Mouse (Mus musculus) macrophage (primary cell): ENCODE results near the gene Pax1. TPM values are rescaled to one million over a fixed set of nuclear protein-coding genes. Genes with fewer than 3 reads are reported as not detected.

Experiments used
- H3K27ac ChIP-seq: fragments of 350-480 bp; formaldehyde crosslinking; 2 replicates; pipeline ENCODE4 v1.9.0; 2021
- H3K36me3 ChIP-seq: fragments of 350-480 bp; formaldehyde crosslinking; 2 replicates; pipeline ENCODE4 v1.9.0; 2021; ENCODE audit errors: inconsistent target
- H3K4me3 ChIP-seq: fragments of 350-480 bp; formaldehyde crosslinking; 2 replicates; pipeline ENCODE4 v1.9.0; 2021; ENCODE audit errors: inconsistent target
- H3K79me2 ChIP-seq: fragments of 350-480 bp; formaldehyde crosslinking; 2 replicates; pipeline ENCODE4 v1.9.0; 2021; ENCODE audit errors: inconsistent target
- WGBS: methylation state at CpG from one replicate; pipeline ENCODE4 v1.1.7; 2026; ENCODE audit warnings: inconsistent platforms; ENCODE audit not compliant: missing documents; 5-methylcytosine and 5-hydroxymethylcytosine counted together
- polyA plus RNA-seq: library from polyadenylated mRNA; stranded (reverse); fragments of 250-400 nt; gene quantifications from 3 replicates; pipeline ENCODE4 v1.2.4, GENCODE M21; 2018; ENCODE audit warnings: inconsistent platforms
- total RNA-seq, 78 experiments: library from RNA; depleted of rRNA; stranded (reverse); fragments of 250-400 nt; gene quantifications; 1 replicate in 9 of 78; 2 replicates in 24 of 78; 3 replicates in 43 of 78; 4 replicates in 2 of 78; pipeline ENCODE4 v1.2.4; 2018; ENCODE audit warnings: inconsistent platforms in 56 of 78

The Pax1 gene
- total RNA-seq (2018; cell fraction: chromatin; rRNA removed) = under 1 TPM in 1 of 26 experiments, not detected in 25; 0.38 TPM
- not detected for total RNA-seq (2018; cell fraction: cytosol; rRNA removed)
- not detected for total RNA-seq (2018; cell fraction: nucleus; rRNA removed)
- polyA plus RNA-seq = not detected in 3 replicates

DNA sequence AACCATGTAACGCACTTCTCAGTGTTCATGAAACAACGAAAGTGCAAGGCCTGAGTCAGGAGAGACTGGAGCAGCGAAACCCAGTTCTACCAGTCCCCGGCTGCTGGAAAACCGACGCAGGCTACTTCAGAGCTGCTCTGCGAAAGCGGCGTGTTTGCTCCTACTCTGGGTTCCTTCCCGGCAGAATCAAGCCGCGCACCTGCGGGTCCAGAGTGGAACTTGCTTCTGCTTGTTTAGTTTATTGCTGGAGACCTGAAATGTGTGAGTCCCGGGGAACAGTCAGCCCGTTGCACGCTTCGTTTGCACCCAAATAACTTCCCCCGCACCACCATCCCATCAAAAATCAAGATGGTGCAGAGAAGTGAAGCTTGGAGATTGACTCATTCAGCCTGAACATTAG lies at the start of gene Pax1:
TSS of gene Pax1 (plus strand) at position 345 of the 400 bp plus-strand sequence.
- H3K4me3 ChIP-seq = no peak within 1 kb of the TSS
- H3K36me3 ChIP-seq = no peaks in the 10 kb centered on the region
- H3K79me2 ChIP-seq = no peaks in the 10 kb centered on the region
- H3K27ac ChIP-seq = no peak within 1 kb of the TSS
- 5% methylated on average over 18 of the region's 18 CpGs for WGBS

DNA sequence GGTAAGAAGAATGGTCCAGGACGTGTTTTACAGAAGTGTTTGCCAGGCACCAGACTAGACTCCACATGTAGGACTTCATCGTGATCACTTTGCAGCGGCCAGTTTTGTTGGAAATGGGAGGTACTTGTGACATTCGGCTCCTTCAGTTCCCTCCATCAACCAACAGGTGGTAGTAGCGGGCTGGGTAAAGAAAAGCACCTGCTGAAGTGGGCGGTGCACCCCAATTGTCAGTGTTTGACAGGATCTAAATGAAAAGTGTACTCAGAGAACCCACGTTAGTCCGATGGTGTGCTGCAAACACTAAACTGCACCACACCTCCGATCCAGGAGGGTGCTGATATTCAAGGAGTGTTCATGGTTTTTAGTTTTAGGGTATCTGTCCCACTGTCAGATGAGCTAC lies 40.7 kb upstream of the Pax1 start:
- WGBS = 10% methylated on average over 9 of the region's 9 CpGs
- H3K4me3 ChIP-seq = no peak overlapping the region
- no peaks in the 10 kb centered on the region for H3K36me3 ChIP-seq
- no peaks in the 10 kb centered on the region for H3K79me2 ChIP-seq
- no peak overlapping the region for H3K27ac ChIP-seq

DNA sequence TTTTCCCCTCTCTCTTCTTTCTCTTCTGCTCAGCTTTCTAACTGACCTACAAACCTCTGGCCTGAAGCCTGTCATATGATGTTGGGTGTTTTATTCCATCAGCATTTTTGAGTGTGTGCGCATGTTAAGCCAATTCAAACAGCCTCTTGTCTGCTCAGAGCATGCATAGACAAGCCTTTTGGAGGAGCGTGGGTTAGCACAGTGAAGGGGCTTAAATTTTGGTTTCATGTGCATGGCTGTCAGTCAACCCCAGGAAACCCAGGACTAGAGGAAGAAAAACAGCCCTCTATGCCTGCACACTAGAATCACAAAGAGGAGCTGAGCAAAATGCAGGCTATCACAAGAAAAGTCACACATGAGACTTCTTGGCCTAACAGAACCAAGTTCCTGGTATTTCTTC lies 36.5 kb upstream of the Pax1 start:
- Histone ChIP-seq H3K36me3 (no peaks in the 10 kb centered on the region), H3K79me2 (no peaks in the 10 kb centered on the region), H3K27ac (no peak overlapping the region), H3K4me3 (no peak overlapping the region)
- WGBS = 100% methylated on average over 2 of the region's 2 CpGs

DNA sequence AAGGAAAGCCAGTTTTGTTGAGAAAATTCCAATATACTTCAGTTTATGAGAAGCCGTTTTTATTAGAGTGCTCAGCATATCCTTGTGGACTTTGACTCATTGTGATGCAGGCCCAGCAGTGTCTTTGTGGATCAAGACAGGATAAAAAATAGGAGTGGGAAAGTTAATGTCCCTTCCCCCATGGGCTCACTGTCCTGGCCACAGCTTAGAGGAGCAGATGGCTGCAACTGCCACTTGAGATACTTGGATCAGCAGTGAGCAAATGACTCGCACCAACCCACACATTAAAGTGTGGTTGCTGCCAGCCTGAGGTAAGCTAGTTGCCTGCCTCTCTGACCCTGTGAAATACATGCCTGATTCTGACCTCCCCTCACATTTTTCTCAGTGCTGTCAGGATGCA lies 29.0 kb upstream of the Pax1 start:
- Histone ChIP-seq H3K79me2 (no peaks in the 10 kb centered on the region), H3K27ac (no peak overlapping the region), H3K36me3 (no peaks in the 10 kb centered on the region), H3K4me3 (no peak overlapping the region)
- 84% methylated on average over 2 of the region's 2 CpGs for WGBS

DNA sequence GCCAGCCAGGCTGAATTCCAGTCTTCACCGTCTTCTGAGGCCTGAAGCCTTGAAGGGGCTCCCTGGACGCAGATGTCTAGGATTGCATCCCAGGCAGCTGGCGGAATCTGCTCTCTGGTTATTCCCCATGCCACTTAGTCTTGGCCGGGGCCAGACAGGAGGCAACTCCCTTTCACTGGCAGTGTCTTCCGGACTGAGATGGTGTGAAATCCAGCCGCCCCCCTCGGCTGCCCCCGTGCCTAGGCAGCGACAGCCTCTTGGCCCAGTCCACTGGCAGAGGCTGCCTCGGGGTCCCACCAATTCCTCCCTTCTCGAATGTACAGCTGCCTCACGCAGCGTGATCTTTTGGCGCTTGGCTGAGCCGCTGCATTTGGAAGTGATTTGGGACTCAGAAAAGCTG lies 23.0 kb upstream of the Pax1 start:
- Histone ChIP-seq H3K36me3 (no peaks in the 10 kb centered on the region), H3K4me3 (no peak overlapping the region), H3K27ac (no peak overlapping the region), H3K79me2 (no peaks in the 10 kb centered on the region)
- 71% methylated on average over 15 of the region's 15 CpGs for WGBS

DNA sequence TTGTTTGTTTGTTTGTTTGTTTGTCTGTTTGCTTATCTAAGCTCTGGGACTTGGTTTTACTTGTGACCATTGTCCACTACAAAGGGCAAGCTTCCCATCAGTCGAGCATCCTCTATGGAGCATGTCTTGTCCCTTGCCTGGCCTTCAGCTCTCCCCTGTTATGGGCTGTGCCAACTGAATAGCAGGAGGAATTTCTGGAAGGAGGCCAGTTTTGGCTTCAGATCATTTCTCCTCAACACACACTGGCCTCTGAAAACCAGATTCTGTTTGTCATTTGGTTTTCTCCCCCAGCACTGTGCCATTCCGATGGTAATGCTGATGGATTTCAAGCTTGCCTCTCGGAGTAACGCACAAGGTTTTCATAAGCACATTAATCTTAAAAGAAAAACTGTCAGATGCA lies 21.9 kb upstream of the Pax1 start:
- WGBS = 93% methylated on average over 4 of the region's 4 CpGs
- no peak overlapping the region for H3K4me3 ChIP-seq
- no peaks in the 10 kb centered on the region for H3K36me3 ChIP-seq
- H3K79me2 ChIP-seq = no peaks in the 10 kb centered on the region
- no peak overlapping the region for H3K27ac ChIP-seq

DNA sequence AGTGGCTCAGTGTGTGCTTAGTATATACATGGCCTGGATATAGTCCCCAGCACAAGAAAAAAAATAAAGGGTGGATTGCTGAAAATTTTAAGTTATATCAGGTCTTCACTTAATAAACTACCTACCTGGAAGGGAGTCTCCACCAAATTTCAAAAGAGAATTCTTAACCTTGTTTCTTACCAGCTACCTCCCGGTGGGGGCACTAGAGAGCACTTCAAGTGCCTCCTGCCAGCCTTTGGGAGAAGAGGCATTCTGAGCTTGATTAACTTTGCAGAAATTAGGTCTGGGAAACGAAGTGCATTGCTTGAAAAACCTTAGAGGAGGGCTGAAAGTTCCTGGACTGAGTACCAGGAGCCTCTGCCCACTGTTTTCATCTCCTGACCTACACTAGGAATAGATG lies 19.5 kb upstream of the Pax1 start:
- no peaks in the 10 kb centered on the region for H3K36me3 ChIP-seq
- no peak overlapping the region for H3K27ac ChIP-seq
- no peak overlapping the region for H3K4me3 ChIP-seq
- 9% methylated on average over 2 of the region's 2 CpGs for WGBS
- H3K79me2 ChIP-seq = no peaks in the 10 kb centered on the region

DNA sequence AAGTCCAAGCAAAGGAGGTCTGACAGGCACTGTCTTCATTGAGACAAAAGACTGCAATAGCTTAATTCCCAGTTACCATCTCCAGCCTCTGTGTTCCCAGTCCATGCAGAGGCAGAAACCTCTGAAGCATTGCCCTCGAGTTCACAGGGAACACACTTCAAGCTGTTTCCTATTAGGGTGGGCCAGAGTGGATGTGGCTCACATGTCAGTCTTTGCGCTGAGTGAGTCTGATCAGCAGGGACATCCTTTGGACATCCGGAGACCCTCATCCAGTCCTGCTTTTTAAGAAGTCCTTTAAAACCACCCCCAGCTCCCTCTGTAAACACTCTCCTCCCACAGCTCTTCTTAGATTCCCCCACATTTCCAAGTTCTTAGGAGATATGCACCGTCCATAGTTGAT lies 2.0 kb upstream of the Pax1 start:
- WGBS = 9% methylated on average over 4 of the region's 4 CpGs
- no peak overlapping the region for H3K27ac ChIP-seq
- H3K36me3 ChIP-seq = no peaks in the 10 kb centered on the region
- no peaks in the 10 kb centered on the region for H3K79me2 ChIP-seq
- no peak overlapping the region for H3K4me3 ChIP-seq

DNA sequence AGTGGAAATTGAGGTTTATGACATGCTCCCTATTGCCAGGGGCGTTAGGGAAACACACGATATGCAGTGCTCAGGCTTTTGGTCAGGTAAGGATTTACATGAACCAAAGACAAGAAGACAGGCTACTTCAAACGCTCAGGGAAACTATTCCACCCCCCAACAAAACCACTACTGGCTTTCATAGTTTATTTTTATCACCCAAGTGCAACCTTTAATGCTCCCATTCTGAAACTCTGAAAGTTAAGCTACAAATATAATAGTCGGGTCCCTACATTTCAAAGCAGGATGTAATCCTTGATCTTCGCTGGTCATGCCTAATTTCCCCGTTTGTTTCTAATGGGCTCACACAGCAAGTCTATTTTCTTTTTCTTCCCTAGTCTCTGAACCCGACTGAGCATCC lies 1.3 kb upstream of the Pax1 start:
- Histone ChIP-seq H3K36me3 (no peaks in the 10 kb centered on the region), H3K79me2 (no peaks in the 10 kb centered on the region), H3K4me3 (no peak overlapping the region), H3K27ac (no peak overlapping the region)
- 4% methylated on average over 7 of the region's 7 CpGs for WGBS

DNA sequence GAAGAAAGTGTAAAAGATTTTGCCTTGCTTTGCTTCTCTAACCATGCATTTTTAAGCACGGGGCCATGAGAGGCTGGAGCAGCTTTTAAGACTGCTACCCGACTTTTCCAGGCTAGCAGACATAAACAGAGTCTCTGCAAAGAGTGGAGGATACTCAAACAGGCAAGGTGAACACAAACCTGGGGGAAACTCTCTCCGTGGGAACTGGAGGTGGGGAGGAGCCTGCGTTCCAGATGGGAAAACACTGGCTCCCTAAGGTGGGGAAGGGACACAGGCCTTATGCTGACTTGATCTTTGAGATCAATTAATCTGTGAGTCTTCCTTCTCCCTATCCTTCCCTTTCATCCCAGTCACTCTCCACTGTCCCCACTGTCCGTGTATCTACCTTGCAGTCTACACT lies 869 bp upstream of the Pax1 start:
- Histone ChIP-seq H3K36me3 (no peaks in the 10 kb centered on the region), H3K27ac (no peak overlapping the region), H3K79me2 (no peaks in the 10 kb centered on the region), H3K4me3 (no peak overlapping the region)
- WGBS = 2% methylated on average over 5 of the region's 5 CpGs

DNA sequence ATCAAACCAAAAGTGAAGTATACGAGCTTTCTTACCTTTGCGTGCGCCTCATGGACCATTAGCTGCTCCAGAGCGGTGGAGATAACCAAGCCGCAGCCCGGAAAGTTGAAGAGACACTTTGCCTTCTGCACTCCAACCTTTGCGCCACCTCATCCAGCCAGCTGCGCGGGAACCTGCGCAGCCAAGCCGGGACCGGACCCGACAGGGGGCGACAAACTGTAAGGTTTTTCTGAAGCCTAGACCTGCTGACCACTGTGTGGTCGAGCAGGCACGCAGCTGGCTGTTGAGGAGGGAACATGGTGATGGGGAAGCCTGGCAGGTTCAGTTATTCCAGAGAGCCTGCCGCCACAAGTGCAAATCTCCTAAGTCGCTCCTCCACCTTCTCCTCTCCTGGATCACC lies 591 bp downstream of the Pax1 start:
- H3K27ac ChIP-seq = no peak overlapping the region
- H3K79me2 ChIP-seq = no peaks in the 10 kb centered on the region
- H3K4me3 ChIP-seq = no peak overlapping the region
- no peaks in the 10 kb centered on the region for H3K36me3 ChIP-seq
- 4% methylated on average over 18 of the region's 18 CpGs for WGBS

DNA sequence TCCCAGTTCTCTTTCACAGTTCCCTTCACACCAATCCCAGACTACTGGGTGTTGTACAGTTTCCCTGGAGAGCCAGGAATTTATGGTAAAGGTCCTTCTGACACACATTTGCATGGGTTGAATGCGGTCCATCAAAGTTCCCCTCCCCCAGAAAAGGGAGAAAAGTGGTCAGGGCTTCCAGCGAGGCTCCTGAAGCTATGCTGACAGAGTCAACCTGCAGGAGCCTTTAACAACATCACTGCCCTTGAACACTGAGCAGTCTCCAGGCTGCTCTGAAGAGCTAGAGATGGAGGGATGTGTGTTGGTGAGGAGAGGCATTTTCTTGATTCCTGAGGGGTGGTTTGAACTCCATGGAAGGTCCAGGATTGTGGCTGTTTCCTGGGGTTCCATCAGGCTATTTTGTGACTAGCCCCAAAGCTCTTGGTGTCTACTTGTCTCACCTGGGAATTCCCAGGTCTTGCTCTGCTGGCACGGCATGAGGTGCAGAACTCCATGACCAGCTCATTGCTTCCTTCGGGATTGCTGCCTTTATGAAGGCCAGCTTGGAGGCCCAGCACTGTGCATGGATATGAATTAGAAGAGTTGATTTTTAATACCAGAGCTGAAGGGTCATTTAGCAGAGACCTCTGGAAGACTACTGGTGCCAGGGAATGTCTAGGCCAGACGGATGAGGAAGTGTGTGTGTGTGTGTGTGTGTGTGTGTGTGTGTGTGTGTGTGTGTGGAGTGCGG lies 1.8 kb downstream of the Pax1 start:
- no peak overlapping the region for H3K27ac ChIP-seq
- H3K79me2 ChIP-seq = no peaks in the 10 kb centered on the region
- no peak overlapping the region for H3K4me3 ChIP-seq
- WGBS = 11% methylated on average over 5 of the region's 6 CpGs
- no peaks in the 10 kb centered on the region for H3K36me3 ChIP-seq

DNA sequence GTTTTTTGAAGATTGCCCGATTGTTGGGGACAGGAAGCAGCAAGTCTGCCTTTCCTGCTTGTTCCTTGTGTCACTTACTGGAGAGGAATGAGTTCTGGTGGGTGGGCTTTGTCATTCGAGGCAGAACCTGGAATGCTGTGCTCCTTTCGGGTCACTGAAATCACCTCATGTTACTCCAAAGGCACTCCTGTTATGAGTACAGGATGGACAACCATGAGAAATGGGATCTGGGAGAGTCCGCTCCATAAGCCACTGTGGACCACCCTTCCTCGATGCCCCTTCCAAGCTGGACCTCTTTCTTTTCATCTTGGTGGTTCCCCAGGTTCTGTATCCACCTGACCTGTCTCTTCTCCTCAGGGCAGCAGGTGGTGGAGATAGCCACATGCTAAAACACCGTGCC lies 2.5 kb downstream of the Pax1 start:
- no peaks in the 10 kb centered on the region for H3K79me2 ChIP-seq
- no peak overlapping the region for H3K27ac ChIP-seq
- WGBS = 18% methylated on average over 6 of the region's 6 CpGs
- no peak overlapping the region for H3K4me3 ChIP-seq
- H3K36me3 ChIP-seq = no peaks in the 10 kb centered on the region

DNA sequence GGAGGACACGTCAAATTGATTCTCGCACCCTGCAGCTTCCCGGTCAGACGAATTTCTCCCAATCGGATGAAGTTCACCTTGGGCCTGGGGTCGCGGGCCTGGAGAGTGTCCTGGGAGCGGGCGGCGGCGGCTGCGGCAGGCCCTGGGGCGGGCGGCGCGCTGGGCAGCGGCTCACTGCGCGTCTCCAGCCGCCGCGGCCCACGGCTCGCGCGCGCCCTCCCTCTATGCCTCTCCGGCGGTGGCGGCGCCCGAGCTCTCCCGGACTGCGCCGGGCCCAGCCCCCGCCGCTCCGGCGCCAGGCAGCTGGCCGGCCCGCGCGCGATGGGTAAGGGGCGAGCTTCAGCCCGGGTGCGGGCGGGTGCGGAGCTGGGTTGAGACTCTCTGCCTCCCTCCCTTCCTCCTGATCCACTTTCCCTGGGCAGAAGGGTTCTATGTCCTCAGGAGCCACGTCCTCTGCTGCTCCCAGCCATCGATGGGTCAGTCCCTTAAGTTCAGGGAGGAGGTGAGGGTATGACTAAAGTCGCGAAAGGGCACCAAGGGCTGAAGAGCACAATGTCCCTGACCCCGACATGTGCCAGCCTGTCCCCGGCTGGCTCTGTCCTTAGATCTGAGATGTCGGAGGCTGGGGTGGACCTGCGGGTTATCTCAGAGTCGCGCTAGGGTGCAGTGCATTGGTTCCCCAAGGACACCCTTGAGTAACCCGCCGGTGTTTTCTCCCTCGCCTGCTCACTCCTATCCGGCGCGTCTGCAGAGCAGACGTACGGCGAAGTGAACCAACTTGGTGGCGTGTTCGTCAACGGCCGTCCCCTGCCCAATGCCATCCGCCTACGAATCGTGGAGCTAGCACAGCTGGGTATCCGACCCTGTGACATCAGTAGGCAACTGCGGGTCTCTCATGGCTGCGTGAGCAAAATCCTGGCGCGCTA lies 3.5 kb downstream of the Pax1 start:
- Histone ChIP-seq H3K4me3 (no peak overlapping the region), H3K36me3 (no peaks in the 10 kb centered on the region), H3K79me2 (no peaks in the 10 kb centered on the region), H3K27ac (no peak overlapping the region)
- 5% methylated on average over 68 of the region's 80 CpGs for WGBS
